Mouse (Mus musculus): ENCODE results near the gene Map4k3.

The Map4k3 gene

GRCm38 (mm10) chr17:80683041-80683440 is 45.2 kb downstream of the Map4k3 start:
- DNase-seq: no peak

- no peak for DNase-seq
Measured at GRCm38 (mm10) chr17:80678190-80678589, 50.1 kb downstream of the Map4k3 start.

- DNase-seq: no peak
Measured at GRCm38 (mm10) chr17:80676859-80677535, 51.3 kb downstream of the Map4k3 start.

GRCm38 (mm10) chr17:80676211-80676610 is 52.1 kb downstream of the Map4k3 start:
- no peak for DNase-seq

- no peak for DNase-seq
Measured at GRCm38 (mm10) chr17:80670395-80670794, 57.9 kb downstream of the Map4k3 start.

- DNase-seq: no peak
Measured at GRCm38 (mm10) chr17:80663623-80664022, 64.7 kb downstream of the Map4k3 start.

- no peak for DNase-seq
Measured at GRCm38 (mm10) chr17:80662836-80663620, 65.3 kb downstream of the Map4k3 start.

- no peak for DNase-seq
Measured at GRCm38 (mm10) chr17:80661896-80662295, 66.4 kb downstream of the Map4k3 start.

GRCm38 (mm10) chr17:80660707-80661380 is 67.4 kb downstream of the Map4k3 start:
- no peak for DNase-seq

GRCm38 (mm10) chr17:80660234-80660633 is 68.1 kb downstream of the Map4k3 start:
- no peak for DNase-seq

- DNase-seq: no peak
Measured at GRCm38 (mm10) chr17:80659821-80660220, 68.5 kb downstream of the Map4k3 start.

- no peak for DNase-seq
Measured at GRCm38 (mm10) chr17:80654323-80654722, 74.0 kb downstream of the Map4k3 start.

GRCm38 (mm10) chr17:80652740-80653139 is 75.5 kb downstream of the Map4k3 start:
- DNase-seq: no peak

- DNase-seq: no peak
Measured at GRCm38 (mm10) chr17:80646843-80647242, 81.4 kb downstream of the Map4k3 start.

- DNase-seq: peak; percentile 39 to 68
Measured at GRCm38 (mm10) chr17:80646131-80646530, 82.2 kb downstream of the Map4k3 start.

GRCm38 (mm10) chr17:80645694-80646034 is 82.6 kb downstream of the Map4k3 start:
- DNase-seq: no peak

- no peak for DNase-seq
Measured at GRCm38 (mm10) chr17:80644983-80645693, 83.1 kb downstream of the Map4k3 start.

- DNase-seq: peak; percentile 34 to 52
Measured at GRCm38 (mm10) chr17:80644567-80644966, 83.7 kb downstream of the Map4k3 start.

- DNase-seq: no peak
Measured at GRCm38 (mm10) chr17:80638121-80638520, 90.2 kb downstream of the Map4k3 start.

GRCm38 (mm10) chr17:80635794-80636193 is 92.5 kb downstream of the Map4k3 start:
- DNase-seq: no peak

GRCm38 (mm10) chr17:80632846-80633245 is 95.4 kb downstream of the Map4k3 start:
- DNase-seq: no peak

- no peak for DNase-seq
Measured at GRCm38 (mm10) chr17:80632354-80632753, 95.9 kb downstream of the Map4k3 start.

- no peak for DNase-seq
Measured at GRCm38 (mm10) chr17:80631028-80631427, 97.3 kb downstream of the Map4k3 start.

Measured in lung, postnatal 4 days (tissue).